Mouse (Mus musculus) lung, postnatal 0 days (tissue): ENCODE measurements around the gene Gpr171. TPM values are rescaled to one million over a fixed set of nuclear protein-coding genes. Genes with fewer than 3 reads are reported as not detected.

Experiments used
- ATAC-seq: fragments of 200-750 bp; cut with Nextera tagmentation; 2 replicates; pipeline ENCODE4 v1.8.0; 2017; ENCODE audit warnings: moderate library complexity
- DNase-seq: peaks from one replicate; pipeline ENCODE4 v3.0.0-alpha.2; 2016; ENCODE audit warnings: low spot score
- H3K27ac ChIP-seq: fragments of 300-500 bp; sonication (generic); 2 replicates; pipeline ENCODE4 v1.5.1; 2014; ENCODE audit warnings: antibody characterized with exemption, mild to moderate bottlenecking, low read length, mixed read lengths
- H3K27me3 ChIP-seq: fragments of 300-500 bp; sonication (generic); replicated peaks from 2 replicates; pipeline ENCODE4 v1.6.1; 2014; ENCODE audit warnings: low read length, mixed read lengths; ENCODE audit not compliant: insufficient read depth
- H3K36me3 ChIP-seq: fragments of 300-500 bp; sonication (generic); 2 replicates; pipeline ENCODE4 v1.6.1; 2014; ENCODE audit warnings: low read length, mixed read lengths; ENCODE audit not compliant: insufficient read depth
- H3K4me1 ChIP-seq: fragments of 300-500 bp; sonication (generic); 2 replicates; pipeline ENCODE4 v1.6.1; 2014; ENCODE audit warnings: antibody characterized with exemption, low read depth, low read length, mixed read lengths; ENCODE audit not compliant: insufficient read depth
- H3K4me2 ChIP-seq: fragments of 300-500 bp; sonication (generic); replicated peaks from 2 replicates; pipeline ENCODE4 v1.6.1; 2014; ENCODE audit warnings: low read depth, mild to moderate bottlenecking, low read length, moderate library complexity, mixed read lengths
- H3K4me3 ChIP-seq: fragments of 300-500 bp; sonication (generic); 2 replicates; pipeline ENCODE4 v1.5.1; 2014; ENCODE audit warnings: low read depth, low read length
- H3K9ac ChIP-seq: fragments of 300-500 bp; sonication (generic); replicated peaks from 2 replicates; pipeline ENCODE4 v1.6.1; 2014; ENCODE audit warnings: low read depth, mild to moderate bottlenecking
- H3K9me3 ChIP-seq: fragments of 300-500 bp; sonication (generic); 2 replicates; pipeline ENCODE4 v1.6.1; 2016; ENCODE audit warnings: low read length, mixed read lengths
- CTCF ChIP-seq: IDR thresholded peaks from 2 replicates; pipeline ENCODE4 v1.5.1; 2016; ENCODE audit warnings: antibody characterized with exemption, mild to moderate bottlenecking
- EP300 ChIP-seq: IDR thresholded peaks from 2 replicates; pipeline ENCODE4 v1.6.1; 2016; ENCODE audit warnings: antibody characterized with exemption, mild to moderate bottlenecking, control low read depth
- WGBS: fragments of 180-500 bp; shearing (Covaris S2); extraction: QIAGEN DNeasy Blood & Tissue Kit; methylation state at CpG from one replicate; pipeline ENCODE4 v1.1.7; 2014; 5-methylcytosine and 5-hydroxymethylcytosine counted together
- polyA plus RNA-seq: library from polyadenylated mRNA; unstranded; fragments of >200 nt; fragmentation: Nextera tagmentation; extraction: Ambion mirVana; gene quantifications from 2 replicates; pipeline ENCODE4 v1.2.1, GENCODE M21; 2015

The Gpr171 gene
- polyA plus RNA-seq, 1 experiment from 2014 or later: 1.1 TPM

- TF ChIP-seq CTCF (no peak), EP300 (no peak)
- H3K27ac ChIP-seq: no peak overlapping the region
- no peak overlapping the region for H3K4me3 ChIP-seq
- no peaks in the 10 kb centered on the region; the same call in 1 of the 2 replicates for H3K4me1 ChIP-seq
- no peak overlapping the region for H3K9ac ChIP-seq
- WGBS: 57% methylated on average over 2 of the region's 2 CpGs
- H3K36me3 ChIP-seq: no peaks in the 10 kb centered on the region
- H3K27me3 ChIP-seq: no peaks in the 10 kb centered on the region
- no peaks in the 10 kb centered on the region for H3K9me3 ChIP-seq
- DNase-seq: no peak
- peak; percentile 28; the same call in 1 of the 2 replicates for ATAC-seq
- H3K4me2 ChIP-seq: no peak overlapping the region
Measured at GRCm38 (mm10) chr3:59140115-59140514, 38.5 kb upstream of the Gpr171 start.

GRCm38 (mm10) chr3:59139651-59140051 is 38.0 kb upstream of the Gpr171 start:
- Histone ChIP-seq H3K27me3 (no peaks in the 10 kb centered on the region), H3K27ac (no peak overlapping the region), H3K9ac (no peak overlapping the region), H3K4me2 (no peak overlapping the region), H3K4me3 (no peak overlapping the region), H3K36me3 (no peaks in the 10 kb centered on the region), H3K4me1 (no peaks in the 10 kb centered on the region; the same call in 1 of the 2 replicates), H3K9me3 (no peaks in the 10 kb centered on the region)
- peak; percentile 71 for ATAC-seq
- TF ChIP-seq CTCF (no peak), EP300 (peak; percentile 28; the same call in 1 of the 2 replicates)
- DNase-seq: peak; percentile 68

- WGBS: 51% methylated on average over 12 of the region's 12 CpGs
- no peaks in the 10 kb centered on the region for H3K9me3 ChIP-seq
- no peaks in the 10 kb centered on the region for H3K36me3 ChIP-seq
- no peaks in the 10 kb centered on the region; the same call in 1 of the 2 replicates for H3K4me1 ChIP-seq
- H3K9ac ChIP-seq: no peak overlapping the region
- no peaks in the 10 kb centered on the region for H3K27me3 ChIP-seq
- DNase-seq (no peak), ATAC-seq (no peak)
- no peak for TF ChIP-seq EP300
- no peak for TF ChIP-seq CTCF
- H3K27ac ChIP-seq: no peak overlapping the region
- H3K4me3 ChIP-seq: no peak overlapping the region
- H3K4me2 ChIP-seq: no peak overlapping the region
Measured at GRCm38 (mm10) chr3:59138946-59139468, 37.4 kb upstream of the Gpr171 start.

- H3K9me3 ChIP-seq: no peaks in the 10 kb centered on the region
- no peaks in the 10 kb centered on the region for H3K36me3 ChIP-seq
- H3K4me3 ChIP-seq: no peak overlapping the region
- TF ChIP-seq EP300 (no peak), CTCF (no peak)
- no peaks in the 10 kb centered on the region for H3K27me3 ChIP-seq
- H3K4me1 ChIP-seq: no peaks in the 10 kb centered on the region
- 51% methylated on average over 5 of the region's 5 CpGs for WGBS
- ATAC-seq (peak; percentile 27; the same call in 1 of the 2 replicates), DNase-seq (peak; percentile 36)
- H3K27ac ChIP-seq: no peak overlapping the region
- H3K9ac ChIP-seq: no peak overlapping the region
- no peak overlapping the region for H3K4me2 ChIP-seq
Measured at GRCm38 (mm10) chr3:59135911-59136653, 34.5 kb upstream of the Gpr171 start.

- H3K9me3 ChIP-seq: no peaks in the 10 kb centered on the region
- H3K4me1 ChIP-seq: 0 out of 2 replicates have a peak, but pooled peaks cover 3% of the 10 kb centered on the region
- H3K27ac ChIP-seq: no peak overlapping the region
- H3K4me2 ChIP-seq: no peak overlapping the region
- ATAC-seq: no peak
- TF ChIP-seq CTCF: no peak
- TF ChIP-seq EP300: no peak
- no peak for DNase-seq
- WGBS: 39% methylated on average over 5 of the region's 5 CpGs
- H3K36me3 ChIP-seq: no peaks in the 10 kb centered on the region
- H3K9ac ChIP-seq: no peak overlapping the region
- no peaks in the 10 kb centered on the region for H3K27me3 ChIP-seq
- no peak overlapping the region for H3K4me3 ChIP-seq
Measured at GRCm38 (mm10) chr3:59133189-59133588, 31.6 kb upstream of the Gpr171 start.

GRCm38 (mm10) chr3:59131966-59132365 is 30.3 kb upstream of the Gpr171 start:
- H3K9ac ChIP-seq: no peak overlapping the region
- no peaks in the 10 kb centered on the region for H3K27me3 ChIP-seq
- DNase-seq (no peak), ATAC-seq (no peak)
- H3K9me3 ChIP-seq: no peaks in the 10 kb centered on the region
- no peak overlapping the region for H3K4me2 ChIP-seq
- H3K36me3 ChIP-seq: no peaks in the 10 kb centered on the region
- H3K27ac ChIP-seq: no peak overlapping the region
- no peak overlapping the region for H3K4me3 ChIP-seq
- TF ChIP-seq EP300: no peak
- no peak for TF ChIP-seq CTCF
- WGBS: 82% methylated on average over 4 of the region's 4 CpGs
- H3K4me1 ChIP-seq: 0 out of 2 replicates have a peak, but pooled peaks cover 3% of the 10 kb centered on the region
